Mouse (Mus musculus) spleen, adult 2 months (tissue): Measurements from ENCODE around the gene Foxk1.

Experiments
- CTCF ChIP-seq: fragments of 200-500 bp; IDR thresholded peaks from 2 replicates; pipeline ENCODE4 v1.5.1; 2011; ENCODE audit warnings: mild to moderate bottlenecking, inconsistent platforms; ENCODE audit not compliant: insufficient read depth, insufficient read length, insufficient replicate concordance; ENCODE audit errors: extremely low read depth
- POLR2A ChIP-seq: fragments of 200-500 bp; IDR thresholded peaks from 2 replicates; pipeline ENCODE4 v1.6.1; 2011; ENCODE audit warnings: low read depth, low read length, inconsistent platforms

DNA sequence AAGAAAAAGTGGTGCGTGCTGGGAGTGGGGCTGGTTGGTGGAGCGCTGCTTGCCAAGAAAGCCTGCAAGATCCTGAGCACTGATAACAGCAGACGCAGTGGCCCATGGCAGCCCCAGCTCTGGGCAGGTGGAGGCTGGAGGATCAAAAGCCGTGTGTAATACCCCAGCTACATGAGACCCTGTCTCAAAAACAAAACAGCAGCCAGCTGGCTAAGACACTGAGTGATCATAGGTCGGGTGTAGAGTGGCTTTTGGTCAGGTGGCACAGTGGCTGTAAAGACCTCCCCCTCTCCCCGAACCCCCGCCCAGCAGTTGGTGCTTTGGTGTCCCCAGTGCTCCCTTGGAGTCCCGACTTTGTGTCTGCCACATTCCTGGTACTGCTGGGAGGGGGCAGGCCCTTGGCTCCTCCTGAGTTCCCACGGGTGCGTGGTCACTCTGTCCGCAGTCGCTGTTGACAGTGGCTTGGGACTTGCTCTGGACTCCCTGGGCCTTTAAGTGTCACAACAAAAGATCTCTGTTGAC, 38.7 kb downstream of the Foxk1 start:
- TF ChIP-seq CTCF (no peak), POLR2A (no peak)
